Mouse (Mus musculus) spleen, postnatal 4 days (tissue): ENCODE measurements around the gene Thrb.

Experiments
- DNase-seq, 2 experiments: peaks; one replicate each; pipeline ENCODE4 v3.0.0; 2022; ENCODE audit warnings: low spot score in 2 of 2

Gene Thrb

GRCm38 (mm10) chr14:18029181-18029932, 369.3 kb downstream of the Thrb start:
- DNase-seq = no peak

GRCm38 (mm10) chr14:18031941-18032340, 371.9 kb downstream of the Thrb start:
- DNase-seq = no peak

GRCm38 (mm10) chr14:18036573-18036972, 376.5 kb downstream of the Thrb start:
- DNase-seq = no peak

GRCm38 (mm10) chr14:18062082-18062772, 402.2 kb downstream of the Thrb start:
- no peak for DNase-seq
